Mouse (Mus musculus): ENCODE results near the gene Apbb2. TPM values are rescaled to one million over a fixed set of nuclear protein-coding genes. Genes with fewer than 3 reads are reported as not detected.
A peak's percentile ranks its signal among the peaks of the same experiment; 100 is the strongest.
"Not testable (repeated sequence)": the region's sequence is repeated elsewhere in the genome, so short reads cannot be mapped to it uniquely, and the experiment has no call there.

Apbb2 gene
- polyA plus RNA-seq, 2 experiments from 2014 or later = 5.0 TPM; not detected in 1

DNA sequence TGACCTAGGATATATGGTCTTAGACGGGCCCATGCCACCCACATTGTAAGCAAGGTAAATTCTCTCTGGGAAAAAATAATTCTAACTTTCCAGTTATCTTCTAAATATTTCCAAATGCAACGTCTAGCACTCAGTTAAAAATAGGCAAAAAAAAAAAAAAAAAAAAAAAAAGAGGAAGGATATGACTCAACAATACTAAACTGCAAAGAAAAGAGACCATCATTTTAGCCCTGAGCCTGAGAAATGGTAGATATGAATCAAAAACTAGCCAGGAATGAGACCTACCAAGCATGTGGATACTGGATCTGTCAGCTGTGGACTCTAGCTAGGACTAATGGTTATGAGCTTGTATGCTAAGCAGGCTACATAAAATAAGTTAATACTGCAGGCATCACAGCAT lies 338.9 kb downstream of the Apbb2 start:
- ATAC-seq = no peak

DNA sequence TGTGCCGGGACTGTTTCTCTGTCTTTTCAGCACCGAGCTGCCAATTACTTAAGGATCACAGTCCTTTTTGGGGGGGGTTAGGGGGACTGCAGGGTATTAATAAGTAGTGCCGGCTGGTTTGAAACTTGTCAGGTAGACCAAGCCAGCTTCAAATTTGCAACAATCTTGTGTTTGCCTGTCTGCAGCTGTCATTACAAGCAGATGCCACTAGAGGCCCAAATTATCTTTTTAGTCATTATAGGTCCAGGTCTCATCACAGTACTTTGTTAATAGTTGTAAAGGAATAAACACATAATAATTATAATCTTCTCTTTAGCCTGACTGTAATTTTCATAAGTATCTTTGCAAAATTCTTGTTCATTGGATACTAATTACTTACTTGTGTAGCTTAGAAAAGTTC lies 344.2 kb downstream of the Apbb2 start:
- ATAC-seq = no peak

DNA sequence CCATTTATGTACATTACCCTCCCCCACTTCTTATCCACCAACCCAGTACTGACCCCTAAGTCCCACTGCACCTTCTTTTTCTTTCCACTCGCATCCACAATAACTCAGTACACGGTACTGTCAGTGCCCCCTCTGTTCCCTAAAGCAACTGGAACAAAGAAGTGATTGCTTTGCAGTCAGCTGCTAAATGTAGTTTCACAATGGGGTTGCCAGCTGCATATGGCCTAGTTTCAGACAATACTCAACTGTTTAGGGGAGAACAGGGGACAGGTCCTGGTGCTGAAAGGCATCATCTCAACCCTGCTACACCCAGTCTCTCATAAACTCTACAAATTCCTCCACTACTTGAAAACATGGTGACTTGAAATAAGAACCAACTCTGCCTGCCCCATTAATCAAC lies 347.4 kb downstream of the Apbb2 start:
- ATAC-seq = no peak

DNA sequence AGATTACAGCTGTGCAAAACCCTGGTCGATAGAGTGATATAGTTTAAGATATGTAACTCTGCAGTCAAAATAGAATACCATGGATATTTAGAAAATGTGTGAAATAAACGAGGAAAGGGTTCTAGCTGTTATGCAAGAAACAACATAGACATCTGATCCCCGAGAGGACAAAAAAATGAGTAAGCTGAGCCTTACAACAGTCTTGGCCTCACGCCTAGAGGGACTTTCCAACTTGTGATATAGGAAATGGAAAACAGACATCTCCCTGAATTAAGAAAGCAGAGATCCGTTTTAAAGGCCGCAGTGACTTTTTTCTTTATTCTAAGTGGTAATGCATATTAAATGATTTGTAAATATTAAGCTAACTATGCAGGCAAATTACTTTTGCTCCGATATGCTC lies 349.0 kb downstream of the Apbb2 start:
- ATAC-seq = no peak

DNA sequence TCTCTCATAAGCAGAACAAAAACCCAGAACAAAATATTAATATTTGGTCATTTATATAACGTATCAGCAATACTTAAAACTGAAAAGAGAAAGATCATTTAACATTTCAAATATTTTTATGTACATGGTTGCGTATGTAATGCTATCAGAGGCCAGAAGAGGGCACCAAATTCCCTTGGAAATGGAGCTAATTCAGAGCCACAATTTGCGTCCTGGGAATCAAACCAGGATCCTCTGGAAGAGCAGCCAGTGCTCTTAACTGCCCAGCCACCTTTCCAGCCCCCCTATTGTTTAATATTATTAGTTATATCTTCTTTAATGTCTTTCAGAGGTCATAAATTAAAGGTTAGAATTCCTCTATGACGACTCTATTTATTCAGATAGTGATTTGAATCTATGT lies 355.2 kb downstream of the Apbb2 start:
- ATAC-seq = no peak

DNA sequence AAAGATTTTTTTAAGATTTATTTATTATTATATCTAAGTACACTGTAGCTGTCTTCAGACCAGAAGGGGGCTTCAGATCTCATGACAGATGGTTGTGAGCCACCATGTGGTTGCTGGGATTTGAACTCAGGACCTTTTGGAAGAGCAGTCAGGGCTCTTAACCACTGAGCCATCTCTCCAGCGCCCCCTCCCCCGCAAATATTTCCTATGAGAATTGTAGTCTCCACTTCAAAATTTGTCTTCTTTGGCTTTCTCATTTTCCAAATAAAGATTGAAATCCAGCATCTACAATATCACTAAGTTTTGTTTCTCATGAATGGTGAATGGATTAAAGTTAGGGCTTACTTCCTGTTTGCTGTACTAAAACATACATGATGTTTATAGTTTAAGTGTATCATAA lies 356.1 kb downstream of the Apbb2 start:
- no peak for ATAC-seq

DNA sequence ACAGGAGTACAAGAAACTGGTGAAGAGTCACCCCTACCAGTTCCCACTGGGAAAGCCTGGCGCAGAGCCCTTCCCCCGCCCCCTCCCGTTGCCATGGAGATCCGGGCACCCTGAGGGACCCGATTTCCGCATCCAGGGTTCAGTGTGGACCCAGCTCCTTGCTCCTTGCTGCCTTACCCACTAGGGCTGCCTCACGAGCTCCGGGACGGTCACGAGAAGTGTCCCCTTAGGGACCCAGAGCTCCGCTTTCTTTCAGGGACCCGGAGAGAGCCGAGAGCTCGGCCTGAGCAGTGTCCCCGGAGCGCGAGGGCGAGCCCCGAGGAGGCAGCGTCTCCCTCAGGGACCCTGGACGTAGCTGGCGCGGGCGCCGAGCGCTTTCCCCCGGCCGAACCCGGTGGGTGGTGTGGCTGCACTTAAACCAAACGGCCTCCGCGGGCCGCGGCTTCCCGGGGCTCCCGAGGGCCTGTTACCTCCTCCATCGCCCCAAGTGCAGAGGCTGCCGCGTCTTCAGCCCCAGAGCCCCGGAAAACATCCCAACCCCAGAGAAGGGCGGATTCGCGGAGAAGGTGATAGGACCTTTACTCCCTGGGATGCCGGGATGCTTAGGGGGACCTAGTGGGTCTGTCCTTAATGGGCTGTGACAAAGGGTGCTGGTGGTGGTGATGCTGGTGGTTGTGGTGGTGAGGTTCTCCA lies 358.7 kb downstream of the Apbb2 start, which contains the start of gene Nsun7:
Nsun7 (plus strand) TSS at position 142 of the 693 bp plus-strand sequence.
- peak; percentile 69 for ATAC-seq

DNA sequence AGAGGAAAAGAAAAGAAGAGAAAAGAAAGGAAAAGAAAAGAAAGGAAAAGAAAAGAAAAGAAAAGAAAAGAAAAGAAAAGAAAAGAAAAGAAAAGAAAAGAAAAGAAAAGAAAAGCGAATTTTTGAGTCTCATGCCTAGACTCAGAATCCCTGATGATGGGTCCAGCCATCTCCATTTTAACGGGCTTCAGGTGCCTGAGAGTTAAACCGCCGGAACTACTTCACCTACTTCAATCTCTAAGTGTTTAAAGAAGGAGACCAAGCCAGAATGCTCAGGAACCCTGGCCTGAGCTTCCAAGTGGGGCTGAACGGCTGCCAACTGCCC lies 359.2 kb downstream of the Apbb2 start:
- not testable (repeated sequence) for ATAC-seq

DNA sequence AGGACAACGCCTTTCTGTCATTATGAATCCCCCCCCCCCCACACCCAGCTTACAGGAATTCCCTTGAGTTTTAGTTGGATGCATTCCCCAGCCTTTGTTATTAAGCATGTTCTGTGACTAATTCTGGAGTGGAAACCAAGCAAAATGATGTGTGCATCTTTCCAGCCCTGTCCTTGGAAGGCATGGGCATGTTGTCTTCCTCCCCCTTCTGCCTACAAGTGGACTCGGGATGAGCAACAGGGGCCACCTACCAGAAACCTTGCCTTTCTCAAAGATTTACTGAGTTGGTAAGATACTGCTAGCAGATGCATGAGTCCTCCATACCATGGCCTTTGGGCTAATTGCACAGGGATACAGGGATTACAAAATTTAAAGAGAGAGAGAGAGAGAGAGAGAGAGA lies 359.6 kb downstream of the Apbb2 start:
- ATAC-seq = no peak

DNA sequence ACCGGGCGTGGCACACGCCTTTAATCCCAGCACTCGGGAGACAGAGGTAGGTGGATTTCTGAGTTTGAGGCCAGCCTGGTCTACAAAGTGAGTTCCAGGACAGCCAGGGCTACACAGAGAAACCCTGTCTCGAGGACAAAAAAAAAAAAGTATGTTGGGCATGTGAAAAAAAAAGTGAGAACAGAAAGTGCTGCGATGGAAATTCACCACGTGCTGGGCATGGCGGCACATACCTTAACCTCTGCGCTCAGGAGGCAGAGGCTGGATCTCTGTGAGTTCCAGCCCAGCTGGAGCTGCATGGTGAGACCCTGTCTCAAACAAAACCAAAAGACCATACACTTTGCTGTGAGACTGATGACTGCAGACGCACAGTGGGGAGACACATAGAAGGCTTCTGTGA lies 363.5 kb downstream of the Apbb2 start:
- ATAC-seq = no peak

DNA sequence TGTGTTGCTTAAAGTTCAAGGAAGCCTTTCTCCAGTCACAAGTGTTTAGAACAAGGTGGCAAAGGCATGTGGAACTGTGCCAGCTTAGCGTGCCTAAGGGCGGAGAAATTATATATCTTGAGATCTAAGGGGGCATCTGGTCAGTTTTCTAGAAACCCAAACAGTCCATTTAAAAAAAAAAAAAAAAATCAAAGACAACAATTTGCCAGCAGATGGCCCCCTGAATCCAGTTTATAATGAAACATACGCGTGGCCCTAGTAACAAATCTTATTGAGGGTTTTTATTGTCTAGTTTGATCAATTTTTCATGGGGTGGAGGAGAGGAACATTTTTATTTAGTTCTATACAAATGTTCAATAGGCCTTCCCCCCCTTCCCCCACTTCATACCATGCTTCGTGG lies 365.4 kb downstream of the Apbb2 start:
- ATAC-seq = no peak

Other genes starting within 250 kb of the Apbb2 start
- gene Uchl1, start 57.3 kb upstream of the Apbb2 start, polyA plus RNA-seq (2017; shearing (Covaris generic)) = not detected
- under 1 TPM in 1 of 2 experiments, not detected in 1; 0.16 TPM for gene Limch1, start 127.0 kb upstream of the Apbb2 start, polyA plus RNA-seq (2017; shearing (Covaris generic))